Mouse (Mus musculus) bone marrow, adult 2 months (tissue): ENCODE data around the gene Bcr.

Experiments
- CTCF ChIP-seq: fragments of 200-500 bp; IDR thresholded peaks from 2 replicates; pipeline ENCODE4 v1.5.1; 2011; ENCODE audit warnings: low read length, control low read depth; ENCODE audit not compliant: control insufficient read depth, insufficient read depth
- POLR2A ChIP-seq: fragments of 200-500 bp; IDR thresholded peaks from 2 replicates; pipeline ENCODE4 v1.6.1; 2011; ENCODE audit warnings: low read depth, mild to moderate bottlenecking, control low read depth, low read length, borderline replicate concordance; ENCODE audit not compliant: control insufficient read depth

DNA sequence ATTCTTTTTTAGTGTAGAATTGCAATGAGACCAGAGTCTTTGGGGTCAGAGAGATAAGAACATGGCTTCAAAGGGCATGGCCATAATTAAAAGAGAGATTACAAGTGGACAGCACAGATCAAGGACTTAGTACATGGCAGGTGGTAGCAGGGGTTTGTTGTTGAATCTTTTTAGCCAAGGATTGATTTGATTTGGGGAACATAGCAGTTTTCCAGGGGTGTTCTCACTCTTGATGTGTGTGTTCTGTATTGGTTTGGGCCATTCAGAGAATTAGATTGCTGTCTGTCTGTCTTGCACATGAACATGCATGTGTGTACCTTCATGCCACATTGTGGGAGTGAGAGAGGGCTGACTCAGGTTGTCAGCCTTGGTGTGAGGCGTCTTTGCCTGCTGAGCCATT is 171.5 kb downstream of the Bcr start:
- no peak for TF ChIP-seq CTCF
- TF ChIP-seq POLR2A = no peak
